Mouse (Mus musculus): Measurements from ENCODE around the gene Ddit4.

DNA sequence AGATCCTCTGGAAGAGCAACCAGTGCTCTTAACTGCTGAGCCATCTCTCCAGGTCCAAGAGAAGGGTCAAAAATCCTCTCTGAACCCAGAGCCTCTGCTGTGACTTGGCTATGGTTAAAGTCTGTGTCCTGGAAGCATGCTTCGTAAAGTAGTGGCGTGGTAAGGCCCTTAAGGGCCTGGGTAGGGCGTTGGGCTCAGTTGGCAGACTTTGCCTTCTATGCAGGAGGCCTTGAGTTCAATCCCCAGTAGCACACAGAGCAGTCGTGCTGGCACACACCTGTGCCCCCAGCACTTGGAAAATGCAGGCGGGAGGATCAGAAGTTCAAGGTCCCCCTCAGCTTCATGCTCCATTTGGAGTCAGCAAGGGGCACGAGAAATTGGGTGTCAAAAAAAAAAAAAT is 21.4 kb upstream of the Ddit4 start:
- TF ChIP-seq GATA1 (IDR thresholded peaks at IDR 0.05; ENCODE audit: low read length) (no peak), TAL1 (IDR thresholded peaks at IDR 0.05; ENCODE audit: low read length) (no peak)

All from erythroblast, embryonic 14.5 days (primary cell).